Mouse (Mus musculus) hindbrain, embryonic 12.5 days (tissue): ENCODE data around the gene Mbd3. TPM values are rescaled to one million over a fixed set of nuclear protein-coding genes. Genes with fewer than 3 reads are reported as not detected.

Experiments
- ATAC-seq: fragments of 200-750 bp; cut with Nextera tagmentation; 2 replicates; pipeline ENCODE4 v1.8.0; 2017; ENCODE audit warnings: moderate TSS enrichment; ENCODE audit not compliant: low FRiP score
- H3K27ac ChIP-seq: fragments of 300-500 bp; sonication (generic); 2 replicates; pipeline ENCODE4 v1.5.1; 2016; ENCODE audit warnings: mild to moderate bottlenecking
- H3K27me3 ChIP-seq: fragments of 300-500 bp; sonication (generic); 2 replicates; pipeline ENCODE4 v1.6.1; 2016; ENCODE audit warnings: mild to moderate bottlenecking
- H3K36me3 ChIP-seq: fragments of 300-500 bp; sonication (generic); 2 replicates; pipeline ENCODE4 v1.6.1; 2016; ENCODE audit warnings: mild to moderate bottlenecking
- H3K4me1 ChIP-seq: fragments of 300-500 bp; sonication (generic); 2 replicates; pipeline ENCODE4 v1.6.1; 2016
- H3K4me2 ChIP-seq: fragments of 300-500 bp; sonication (generic); replicated peaks from 2 replicates; pipeline ENCODE4 v1.6.1; 2016; ENCODE audit warnings: mild to moderate bottlenecking
- H3K4me3 ChIP-seq: fragments of 300-500 bp; sonication (generic); 2 replicates; pipeline ENCODE4 v1.5.1; 2016; ENCODE audit warnings: mild to moderate bottlenecking
- H3K9ac ChIP-seq: fragments of 300-500 bp; sonication (generic); 2 replicates; pipeline ENCODE4 v1.6.1; 2016; ENCODE audit warnings: mild to moderate bottlenecking, moderate library complexity
- H3K9me3 ChIP-seq: fragments of 300-500 bp; sonication (generic); replicated peaks from 2 replicates; pipeline ENCODE4 v1.6.1; 2016; ENCODE audit warnings: mild to moderate bottlenecking
- WGBS: fragments of 180-500 bp; shearing (Covaris S2); methylation state at CpG from one replicate; pipeline ENCODE4 v1.1.7; 2016; 5-methylcytosine and 5-hydroxymethylcytosine counted together
- polyA plus RNA-seq: library from polyadenylated mRNA; unstranded; fragments of >200 nt; fragmentation: Nextera tagmentation; extraction: Ambion mirVana; gene quantifications from 2 replicates; pipeline ENCODE4 v1.2.1, GENCODE M21; 2016

Mbd3 gene
- polyA plus RNA-seq, 1 experiment from 2014 or later, result 296 TPM

- Histone ChIP-seq H3K27me3 (no peaks in the 10 kb centered on the region), H3K4me2 (no peak overlapping the region), H3K4me3 (no peak overlapping the region), H3K36me3 (peaks cover 30% of the 10 kb centered on the region), H3K4me1 (peaks cover 37% of the 10 kb centered on the region), H3K9ac (no peak overlapping the region), H3K27ac (no peak overlapping the region), H3K9me3 (no peaks in the 10 kb centered on the region)
- ATAC-seq, result no peak
- 94% methylated on average over 4 of the region's 4 CpGs for WGBS
Measured at GRCm38 (mm10) chr10:80403044-80403692, 3.8 kb upstream of the Mbd3 start.

GRCm38 (mm10) chr10:80400704-80401161 lies 1.4 kb upstream of the Mbd3 start:
- Histone ChIP-seq H3K27me3 (no peaks in the 10 kb centered on the region), H3K9ac (peak overlapping the region; percentile 66), H3K36me3 (peaks cover 35% of the 10 kb centered on the region), H3K4me1 (peaks cover 36% of the 10 kb centered on the region), H3K4me3 (no peak overlapping the region), H3K4me2 (peak overlapping the region; percentile 83), H3K27ac (peak overlapping the region; percentile 99; the same call in 1 of the 2 replicates), H3K9me3 (no peaks in the 10 kb centered on the region)
- 88% methylated on average over 4 of the region's 4 CpGs for WGBS
- ATAC-seq, result no peak

- WGBS, result 13% methylated on average over 17 of the region's 17 CpGs
- ATAC-seq, result no peak
Measured at GRCm38 (mm10) chr10:80399973-80400703, 788 bp upstream of the Mbd3 start.

GRCm38 (mm10) chr10:80398719-80399190 lies 595 bp downstream of the Mbd3 start:
- Histone ChIP-seq H3K36me3 (peaks cover 50% of the 10 kb centered on the region), H3K4me2 (peak overlapping the region; percentile 83), H3K9ac (peak overlapping the region; percentile 90), H3K27me3 (no peaks in the 10 kb centered on the region), H3K27ac (peak overlapping the region; percentile 99), H3K9me3 (no peaks in the 10 kb centered on the region), H3K4me3 (peak overlapping the region; percentile 72), H3K4me1 (peaks cover 26% of the 10 kb centered on the region)
- under 1% methylated on average over 59 of the region's 59 CpGs for WGBS
- peak; percentile 85 for ATAC-seq

More at GRCm38 (mm10) chr10:80399973-80400703, 788 bp upstream of the Mbd3 start:
- H3K36me3 ChIP-seq, result peaks cover 41% of the 10 kb centered on the region
- H3K4me1 ChIP-seq, result peaks cover 30% of the 10 kb centered on the region
- H3K27ac ChIP-seq, result peak overlapping the region; percentile 99
- H3K4me3 ChIP-seq, result peak overlapping the region; percentile 72
- no peaks in the 10 kb centered on the region for H3K27me3 ChIP-seq
- no peaks in the 10 kb centered on the region for H3K9me3 ChIP-seq
- peak overlapping the region; percentile 66 for H3K9ac ChIP-seq
- peak overlapping the region; percentile 83 for H3K4me2 ChIP-seq

GRCm38 (mm10) chr10:80398174-80398535 lies 1.2 kb downstream of the Mbd3 start:
- no peaks in the 10 kb centered on the region for H3K9me3 ChIP-seq
- H3K9ac ChIP-seq, result peak overlapping the region; percentile 90
- peaks cover 26% of the 10 kb centered on the region for H3K4me1 ChIP-seq
- no peaks in the 10 kb centered on the region for H3K27me3 ChIP-seq
- H3K4me2 ChIP-seq, result peak overlapping the region; percentile 83
- 0% methylated on average over 1 of the region's 1 CpGs for WGBS
- peaks cover 50% of the 10 kb centered on the region for H3K36me3 ChIP-seq
- peak overlapping the region; percentile 99 for H3K27ac ChIP-seq
- H3K4me3 ChIP-seq, result peak overlapping the region; percentile 72
- no peak for ATAC-seq

- peak overlapping the region; percentile 99 for H3K27ac ChIP-seq
- WGBS, result 58% methylated on average over 8 of the region's 8 CpGs
- H3K4me3 ChIP-seq, result peak overlapping the region; percentile 72
- peaks cover 26% of the 10 kb centered on the region for H3K4me1 ChIP-seq
- H3K9me3 ChIP-seq, result no peaks in the 10 kb centered on the region
- peaks cover 50% of the 10 kb centered on the region for H3K36me3 ChIP-seq
- no peaks in the 10 kb centered on the region for H3K27me3 ChIP-seq
- H3K4me2 ChIP-seq, result peak overlapping the region; percentile 83
- ATAC-seq, result no peak
- H3K9ac ChIP-seq, result peak overlapping the region; percentile 90
Measured at GRCm38 (mm10) chr10:80397524-80398173, 1.7 kb downstream of the Mbd3 start.

- Histone ChIP-seq H3K27ac (peak overlapping the region; percentile 99; the same call in 1 of the 2 replicates), H3K27me3 (no peaks in the 10 kb centered on the region), H3K4me1 (peaks cover 26% of the 10 kb centered on the region), H3K9ac (peak overlapping the region; percentile 90), H3K9me3 (no peaks in the 10 kb centered on the region), H3K36me3 (peaks cover 52% of the 10 kb centered on the region), H3K4me3 (peak overlapping the region; percentile 72), H3K4me2 (peak overlapping the region; percentile 83)
- WGBS, result 90% methylated on average over 11 of the region's 11 CpGs
- no peak for ATAC-seq
Measured at GRCm38 (mm10) chr10:80396822-80397523, 2.4 kb downstream of the Mbd3 start.

GRCm38 (mm10) chr10:80395025-80395627 lies 4.2 kb downstream of the Mbd3 start:
- ATAC-seq, result no peak
- H3K9me3 ChIP-seq, result no peaks in the 10 kb centered on the region
- peaks cover 61% of the 10 kb centered on the region for H3K36me3 ChIP-seq
- H3K4me2 ChIP-seq, result no peak overlapping the region
- no peak overlapping the region for H3K9ac ChIP-seq
- H3K4me1 ChIP-seq, result peaks cover 19% of the 10 kb centered on the region
- WGBS, result 93% methylated on average over 35 of the region's 35 CpGs
- H3K4me3 ChIP-seq, result no peak overlapping the region
- H3K27me3 ChIP-seq, result no peaks in the 10 kb centered on the region
- no peak overlapping the region for H3K27ac ChIP-seq

GRCm38 (mm10) chr10:80392687-80393086 lies 6.7 kb downstream of the Mbd3 start:
- WGBS, result 91% methylated on average over 5 of the region's 5 CpGs
- Histone ChIP-seq H3K4me2 (no peak overlapping the region), H3K36me3 (peaks cover 63% of the 10 kb centered on the region), H3K4me3 (0 out of 2 replicates have a peak overlapping the region, but pooled peaks have one; percentile 3), H3K9ac (no peak overlapping the region), H3K9me3 (no peaks in the 10 kb centered on the region), H3K27ac (no peak overlapping the region), H3K27me3 (no peaks in the 10 kb centered on the region), H3K4me1 (peaks cover 22% of the 10 kb centered on the region)
- no peak for ATAC-seq

- H3K27ac ChIP-seq, result no peak overlapping the region
- WGBS, result 86% methylated on average over 9 of the region's 9 CpGs
Measured at GRCm38 (mm10) chr10:80390697-80391096, 8.7 kb downstream of the Mbd3 start.

GRCm38 (mm10) chr10:80389185-80389708 lies 10.1 kb downstream of the Mbd3 start:
- no peak overlapping the region for H3K27ac ChIP-seq
- no peak overlapping the region for H3K4me3 ChIP-seq
- H3K9ac ChIP-seq, result no peak overlapping the region
- no peak overlapping the region for H3K4me2 ChIP-seq
- H3K27me3 ChIP-seq, result no peaks in the 10 kb centered on the region
- 77% methylated on average over 4 of the region's 4 CpGs for WGBS
- H3K4me1 ChIP-seq, result peaks cover 20% of the 10 kb centered on the region
- ATAC-seq, result no peak
- peaks cover 49% of the 10 kb centered on the region for H3K36me3 ChIP-seq
- H3K9me3 ChIP-seq, result no peaks in the 10 kb centered on the region

More at GRCm38 (mm10) chr10:80390697-80391096, 8.7 kb downstream of the Mbd3 start:
- H3K9ac ChIP-seq, result no peak overlapping the region
- H3K4me1 ChIP-seq, result peaks cover 11% of the 10 kb centered on the region
- no peaks in the 10 kb centered on the region for H3K9me3 ChIP-seq
- H3K27me3 ChIP-seq, result no peaks in the 10 kb centered on the region
- H3K4me2 ChIP-seq, result no peak overlapping the region
- H3K36me3 ChIP-seq, result peaks cover 58% of the 10 kb centered on the region
- no peak overlapping the region for H3K4me3 ChIP-seq
- ATAC-seq, result no peak
